Mouse (Mus musculus) liver, adult 2 months (tissue): ENCODE data around the gene Rpl41. TPM values are rescaled to one million over a fixed set of nuclear protein-coding genes. Genes with fewer than 3 reads are reported as not detected.

Experiments
- DNase-seq: peaks from one replicate; pipeline ENCODE4 v3.0.0-alpha.2; 2011; ENCODE audit warnings: low read depth, low spot score; ENCODE audit errors: extremely low read depth
- H3K27ac ChIP-seq: fragments of 200-500 bp; replicated peaks from 2 replicates; pipeline ENCODE4 v1.5.1; 2012; ENCODE audit warnings: low read depth, mild to moderate bottlenecking, control low read depth, inconsistent platforms, low read length; ENCODE audit not compliant: insufficient read depth
- H3K27me3 ChIP-seq: fragments of 200-500 bp; 2 replicates; pipeline ENCODE4 v1.6.1; 2012; ENCODE audit warnings: mild to moderate bottlenecking, moderate library complexity, low read length, inconsistent platforms; ENCODE audit not compliant: control insufficient read depth, insufficient read depth
- H3K36me3 ChIP-seq: fragments of 200-500 bp; 2 replicates; pipeline ENCODE4 v1.6.1; 2012; ENCODE audit warnings: low read length, inconsistent platforms; ENCODE audit not compliant: control insufficient read depth, insufficient read depth
- H3K4me1 ChIP-seq: fragments of 200-500 bp; 2 replicates; pipeline ENCODE4 v1.6.1; 2011; ENCODE audit warnings: low read length; ENCODE audit not compliant: control insufficient read depth, insufficient read depth
- H3K4me3 ChIP-seq: fragments of 200-500 bp; 2 replicates; pipeline ENCODE4 v1.5.1; 2011; ENCODE audit warnings: low read depth, mild to moderate bottlenecking, control low read depth, low read length, moderate library complexity; ENCODE audit not compliant: insufficient read depth
- H3K79me2 ChIP-seq: fragments of 200-500 bp; 2 replicates; pipeline ENCODE4 v1.6.1; 2012; ENCODE audit warnings: inconsistent platforms, mild to moderate bottlenecking, low read length, moderate library complexity; ENCODE audit not compliant: control insufficient read depth, insufficient read depth
- H3K9ac ChIP-seq: fragments of 200-500 bp; 2 replicates; pipeline ENCODE4 v1.6.1; 2012; ENCODE audit warnings: low read depth, mild to moderate bottlenecking, control low read depth, inconsistent platforms, low read length
- CTCF ChIP-seq: fragments of 200-500 bp; IDR thresholded peaks from 2 replicates; pipeline ENCODE4 v1.5.1; 2011; ENCODE audit warnings: low read depth, low read length, control low read depth
- POLR2A ChIP-seq: fragments of 200-500 bp; IDR thresholded peaks from 2 replicates; pipeline ENCODE4 v1.6.1; 2011; ENCODE audit warnings: low read length, control low read depth; ENCODE audit not compliant: insufficient read depth; ENCODE audit errors: extremely low read depth
- WGBS: fragments of 180-500 bp; shearing (Covaris S2); methylation state at CpG from one replicate; pipeline ENCODE4 v1.1.7; 2018; 5-methylcytosine and 5-hydroxymethylcytosine counted together
- polyA plus RNA-seq: library from polyadenylated mRNA; depleted of rRNA; stranded (reverse); fragments of >200 nt; gene quantifications from 2 replicates; pipeline ENCODE4 v1.2.3, GENCODE M21; 2012
- total RNA-seq: library from RNA; depleted of rRNA; stranded (reverse); fragments of >200 nt; gene quantifications from 2 replicates; pipeline ENCODE4 v1.2.3, GENCODE M21; 2014

Gene Rpl41
- total and polyA plus RNA-seq, 2 experiments: 794 to 1,015 TPM

GRCm38 (mm10) chr10:128520591-128520990 lies 28.5 kb downstream of the Rpl41 start:
- no peaks in the 10 kb centered on the region for H3K27me3 ChIP-seq
- no peak overlapping the region for H3K27ac ChIP-seq
- H3K36me3 ChIP-seq: no peaks in the 10 kb centered on the region; the same call in 1 of the 2 replicates
- no peaks in the 10 kb centered on the region; the same call in 1 of the 2 replicates for H3K79me2 ChIP-seq
- 91% methylated on average over 16 of the region's 16 CpGs for WGBS
- no peak overlapping the region for H3K4me3 ChIP-seq
- H3K9ac ChIP-seq: no peak overlapping the region
- DNase-seq: no peak
- H3K4me1 ChIP-seq: no peaks in the 10 kb centered on the region; the same call in 1 of the 2 replicates
- no peak for TF ChIP-seq POLR2A
- TF ChIP-seq CTCF: no peak

DNA sequence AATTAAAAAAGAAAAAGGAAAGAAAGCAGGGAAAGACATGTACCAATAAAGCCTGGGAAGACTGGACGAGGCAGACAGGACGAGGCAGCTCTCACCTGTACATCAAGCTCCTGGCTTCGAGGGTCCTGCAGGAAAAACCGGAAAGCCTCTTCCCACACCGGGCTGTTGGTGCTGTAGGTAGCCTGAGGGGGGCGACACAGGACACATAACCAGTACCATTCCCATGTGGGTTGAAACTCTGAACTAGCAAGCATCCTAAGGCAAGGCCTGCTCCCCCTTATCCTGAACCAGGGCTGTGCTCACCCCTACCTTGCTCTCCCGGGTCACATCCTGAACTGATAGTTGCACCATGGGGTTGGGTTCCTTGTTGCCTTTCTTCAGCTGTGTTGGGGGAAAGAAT lies 30.3 kb downstream of the Rpl41 start:
- TF ChIP-seq CTCF: peak; percentile 84
- no peak for TF ChIP-seq POLR2A
- no peak for DNase-seq

GRCm38 (mm10) chr10:128516677-128517076 lies 32.4 kb downstream of the Rpl41 start:
- TF ChIP-seq POLR2A: no peak
- TF ChIP-seq CTCF: no peak
- Histone ChIP-seq H3K4me3 (no peak overlapping the region), H3K79me2 (no peaks in the 10 kb centered on the region; the same call in 1 of the 2 replicates), H3K36me3 (peaks cover 4% of the 10 kb centered on the region; the same call in 1 of the 2 replicates), H3K9ac (no peak overlapping the region), H3K27me3 (no peaks in the 10 kb centered on the region), H3K4me1 (no peaks in the 10 kb centered on the region), H3K27ac (no peak overlapping the region)
- no peak for DNase-seq
- WGBS: 72% methylated on average over 6 of the region's 6 CpGs

More for the DNA sequence above, 30.3 kb downstream of the Rpl41 start:
- H3K4me3 ChIP-seq: no peak overlapping the region
- peaks cover 2% of the 10 kb centered on the region; the same call in 1 of the 2 replicates for H3K36me3 ChIP-seq
- H3K79me2 ChIP-seq: no peaks in the 10 kb centered on the region; the same call in 1 of the 2 replicates
- no peaks in the 10 kb centered on the region for H3K27me3 ChIP-seq
- H3K27ac ChIP-seq: no peak overlapping the region
- WGBS: 91% methylated on average over 7 of the region's 7 CpGs
- H3K4me1 ChIP-seq: no peaks in the 10 kb centered on the region
- H3K9ac ChIP-seq: no peak overlapping the region

GRCm38 (mm10) chr10:128516029-128516428 lies 33.1 kb downstream of the Rpl41 start:
- Histone ChIP-seq H3K4me1 (no peaks in the 10 kb centered on the region), H3K9ac (no peak overlapping the region), H3K36me3 (peaks cover 4% of the 10 kb centered on the region; the same call in 1 of the 2 replicates), H3K4me3 (no peak overlapping the region), H3K27me3 (no peaks in the 10 kb centered on the region), H3K27ac (no peak overlapping the region), H3K79me2 (no peaks in the 10 kb centered on the region; the same call in 1 of the 2 replicates)
- 89% methylated on average over 20 of the region's 20 CpGs for WGBS
- no peak for TF ChIP-seq CTCF
- TF ChIP-seq POLR2A: no peak
- no peak for DNase-seq

DNA sequence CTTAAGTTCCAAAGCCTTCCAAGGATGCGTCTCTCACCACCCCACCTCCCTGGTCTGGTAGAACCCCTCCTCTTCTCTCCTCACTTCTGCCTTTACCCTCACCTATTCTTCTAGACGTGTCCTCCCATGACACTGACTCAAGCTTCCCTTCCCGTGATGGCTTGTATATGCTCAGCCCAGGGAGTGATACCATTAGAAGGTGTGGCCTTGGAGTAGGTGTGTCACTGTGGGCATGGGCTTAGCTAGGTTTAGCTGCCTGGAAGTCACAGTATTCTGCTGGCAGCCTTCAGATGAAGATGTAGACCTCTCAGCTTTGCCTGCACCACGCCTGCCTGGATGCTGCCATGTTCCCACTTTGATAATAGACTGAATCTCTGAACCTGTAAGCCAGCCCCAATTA lies 34.1 kb downstream of the Rpl41 start:
- no peak overlapping the region for H3K27ac ChIP-seq
- H3K27me3 ChIP-seq: no peaks in the 10 kb centered on the region
- no peak overlapping the region for H3K9ac ChIP-seq
- peaks cover 4% of the 10 kb centered on the region; the same call in 1 of the 2 replicates for H3K36me3 ChIP-seq
- H3K4me3 ChIP-seq: no peak overlapping the region
- no peak for TF ChIP-seq CTCF
- TF ChIP-seq POLR2A: no peak
- DNase-seq: no peak
- 87% methylated on average over 4 of the region's 4 CpGs for WGBS
- no peaks in the 10 kb centered on the region for H3K4me1 ChIP-seq
- H3K79me2 ChIP-seq: no peaks in the 10 kb centered on the region; the same call in 1 of the 2 replicates

- no peaks in the 10 kb centered on the region for H3K4me1 ChIP-seq
- no peak overlapping the region for H3K9ac ChIP-seq
- TF ChIP-seq CTCF (no peak), POLR2A (no peak)
- WGBS: 94% methylated on average over 12 of the region's 12 CpGs
- H3K27ac ChIP-seq: no peak overlapping the region
- no peak overlapping the region for H3K4me3 ChIP-seq
- H3K36me3 ChIP-seq: peaks cover 7% of the 10 kb centered on the region; the same call in 1 of the 2 replicates
- DNase-seq: no peak
- no peaks in the 10 kb centered on the region for H3K27me3 ChIP-seq
- H3K79me2 ChIP-seq: no peaks in the 10 kb centered on the region; the same call in 1 of the 2 replicates
These were observed 37.3 kb downstream of the Rpl41 start for GRCm38 (mm10) chr10:128511761-128512160.
